Mouse (Mus musculus): ENCODE measurements around the gene Rhox4e. TPM values are rescaled to one million over a fixed set of nuclear protein-coding genes. Genes with fewer than 3 reads are reported as not detected.
"Not testable (repeated sequence)": the region's sequence is repeated elsewhere in the genome, so short reads cannot be mapped to it uniquely, and the experiment has no call there.

The Rhox4e gene
- not detected in 2 replicates for polyA plus RNA-seq (2014; fragmentation: Nextera tagmentation; extraction: Ambion mirVana)

GRCm38 (mm10) chrX:37557112-37557511, at the start of gene Rhox4e:
Gene Rhox4e, plus strand, starts transcription at chrX:37557412.
- not testable (repeated sequence) for H3K4me2 ChIP-seq; H3K4me3 ChIP-seq (ENCODE audit: low read depth, low read length); H3K36me3 ChIP-seq (ENCODE audit: control insufficient read depth, insufficient read depth, low read length); ATAC-seq (ENCODE audit: low FRiP score); H3K4me1 ChIP-seq (ENCODE audit: control insufficient read depth, insufficient read depth, low read length); H3K27me3 ChIP-seq (ENCODE audit: control insufficient read depth, insufficient read depth, low read length); DNase-seq (ENCODE audit: low spot score, missing footprints); H3K9me3 ChIP-seq (ENCODE audit: control insufficient read depth, low read length); H3K27ac ChIP-seq (ENCODE audit: low read depth, low read length); H3K9ac ChIP-seq (ENCODE audit: low read length)
- WGBS: 92% methylated on average over 10 of the region's 18 CpGs

- not testable (repeated sequence) for H3K36me3 ChIP-seq (ENCODE audit: control insufficient read depth, insufficient read depth, low read length); H3K4me3 ChIP-seq (ENCODE audit: low read depth, low read length); H3K4me1 ChIP-seq (ENCODE audit: control insufficient read depth, insufficient read depth, low read length); H3K4me2 ChIP-seq; ATAC-seq (ENCODE audit: low FRiP score); DNase-seq (ENCODE audit: low spot score, missing footprints); H3K27ac ChIP-seq (ENCODE audit: low read depth, low read length); H3K9ac ChIP-seq (ENCODE audit: low read length); H3K27me3 ChIP-seq (ENCODE audit: control insufficient read depth, insufficient read depth, low read length); H3K9me3 ChIP-seq (ENCODE audit: control insufficient read depth, low read length)
- WGBS: 93% methylated on average over 16 of the region's 18 CpGs
These were observed 43.2 kb upstream of the Rhox4e start, which contains the start of gene Rhox4d for GRCm38 (mm10) chrX:37514059-37514458. Gene Rhox4d, plus strand, starts transcription at chrX:37514359.

- not testable (repeated sequence) for DNase-seq (ENCODE audit: low spot score, missing footprints); H3K4me1 ChIP-seq (ENCODE audit: control insufficient read depth, insufficient read depth, low read length); H3K9me3 ChIP-seq (ENCODE audit: control insufficient read depth, low read length); H3K27ac ChIP-seq (ENCODE audit: low read depth, low read length); ATAC-seq (ENCODE audit: low FRiP score); H3K4me2 ChIP-seq; H3K4me3 ChIP-seq (ENCODE audit: low read depth, low read length); H3K36me3 ChIP-seq (ENCODE audit: control insufficient read depth, insufficient read depth, low read length); H3K9ac ChIP-seq (ENCODE audit: low read length); H3K27me3 ChIP-seq (ENCODE audit: control insufficient read depth, insufficient read depth, low read length)
- 90% methylated on average over 2 of the region's 8 CpGs for WGBS
These were observed 27.1 kb upstream of the Rhox4e start, which contains the start of gene Rhox2e for GRCm38 (mm10) chrX:37530152-37530551. Gene Rhox2e, plus strand, starts transcription at chrX:37530452.

GRCm38 (mm10) chrX:37541719-37542118, 15.5 kb upstream of the Rhox4e start, which contains the start of gene Rhox3e:
Gene Rhox3e, plus strand, starts transcription at chrX:37542019.
- H3K4me2 ChIP-seq; H3K27me3 ChIP-seq (ENCODE audit: control insufficient read depth, insufficient read depth, low read length); H3K9me3 ChIP-seq (ENCODE audit: control insufficient read depth, low read length); DNase-seq (ENCODE audit: low spot score, missing footprints); H3K9ac ChIP-seq (ENCODE audit: low read length); H3K4me3 ChIP-seq (ENCODE audit: low read depth, low read length); ATAC-seq (ENCODE audit: low FRiP score); H3K4me1 ChIP-seq (ENCODE audit: control insufficient read depth, insufficient read depth, low read length); H3K27ac ChIP-seq (ENCODE audit: low read depth, low read length); H3K36me3 ChIP-seq (ENCODE audit: control insufficient read depth, insufficient read depth, low read length): not testable (repeated sequence)
- no CpG with 5 or more reads among the region's 4 CpGs for WGBS

GRCm38 (mm10) chrX:37571105-37571504, 13.9 kb downstream of the Rhox4e start, which contains the start of gene Rhox2f:
Gene Rhox2f, plus strand, starts transcription at chrX:37571405.
- not testable (repeated sequence) for H3K27me3 ChIP-seq (ENCODE audit: control insufficient read depth, insufficient read depth, low read length); H3K9ac ChIP-seq (ENCODE audit: low read length); ATAC-seq (ENCODE audit: low FRiP score); H3K27ac ChIP-seq (ENCODE audit: low read depth, low read length); H3K4me2 ChIP-seq; H3K9me3 ChIP-seq (ENCODE audit: control insufficient read depth, low read length); H3K4me1 ChIP-seq (ENCODE audit: control insufficient read depth, insufficient read depth, low read length); H3K36me3 ChIP-seq (ENCODE audit: control insufficient read depth, insufficient read depth, low read length); DNase-seq (ENCODE audit: low spot score, missing footprints); H3K4me3 ChIP-seq (ENCODE audit: low read depth, low read length)
- WGBS: 89% methylated on average over 7 of the region's 8 CpGs

GRCm38 (mm10) chrX:37572638-37573037, 15.4 kb downstream of the Rhox4e start:
- not testable (repeated sequence) for H3K4me1 ChIP-seq (ENCODE audit: control insufficient read depth, insufficient read depth, low read length); H3K27ac ChIP-seq (ENCODE audit: low read depth, low read length); H3K9me3 ChIP-seq (ENCODE audit: control insufficient read depth, low read length); ATAC-seq (ENCODE audit: low FRiP score); H3K4me2 ChIP-seq; H3K9ac ChIP-seq (ENCODE audit: low read length); H3K4me3 ChIP-seq (ENCODE audit: low read depth, low read length); DNase-seq (ENCODE audit: low spot score, missing footprints); H3K36me3 ChIP-seq (ENCODE audit: control insufficient read depth, insufficient read depth, low read length); H3K27me3 ChIP-seq (ENCODE audit: control insufficient read depth, insufficient read depth, low read length)
- WGBS: 85% methylated on average over 2 of the region's 2 CpGs

- DNase-seq (ENCODE audit: low spot score, missing footprints); H3K4me2 ChIP-seq; H3K27ac ChIP-seq (ENCODE audit: low read depth, low read length); H3K36me3 ChIP-seq (ENCODE audit: control insufficient read depth, insufficient read depth, low read length); ATAC-seq (ENCODE audit: low FRiP score); H3K9ac ChIP-seq (ENCODE audit: low read length); H3K27me3 ChIP-seq (ENCODE audit: control insufficient read depth, insufficient read depth, low read length); H3K4me1 ChIP-seq (ENCODE audit: control insufficient read depth, insufficient read depth, low read length); H3K4me3 ChIP-seq (ENCODE audit: low read depth, low read length); H3K9me3 ChIP-seq (ENCODE audit: control insufficient read depth, low read length): not testable (repeated sequence)
These were observed 23.5 kb downstream of the Rhox4e start, which contains the start of gene Rhox3f for GRCm38 (mm10) chrX:37580692-37581091. Gene Rhox3f, plus strand, starts transcription at chrX:37580992.

- not testable (repeated sequence) for DNase-seq (ENCODE audit: low spot score, missing footprints); H3K27ac ChIP-seq (ENCODE audit: low read depth, low read length); H3K36me3 ChIP-seq (ENCODE audit: control insufficient read depth, insufficient read depth, low read length); H3K4me3 ChIP-seq (ENCODE audit: low read depth, low read length); H3K4me2 ChIP-seq; H3K9ac ChIP-seq (ENCODE audit: low read length); H3K4me1 ChIP-seq (ENCODE audit: control insufficient read depth, insufficient read depth, low read length); H3K27me3 ChIP-seq (ENCODE audit: control insufficient read depth, insufficient read depth, low read length); H3K9me3 ChIP-seq (ENCODE audit: control insufficient read depth, low read length); ATAC-seq (ENCODE audit: low FRiP score)
- 95% methylated on average over 15 of the region's 19 CpGs for WGBS
These were observed 50.4 kb downstream of the Rhox4e start, which contains the start of gene Rhox4f for GRCm38 (mm10) chrX:37607604-37608003. Gene Rhox4f, minus strand, starts transcription at chrX:37607704.
